Mouse (Mus musculus) liver, embryonic 14 days (tissue): ENCODE results near the gene Pold4. TPM values are rescaled to one million over a fixed set of nuclear protein-coding genes. Genes with fewer than 3 reads are reported as not detected.

Experiments used
- polyA plus RNA-seq: library from polyadenylated mRNA; depleted of rRNA; stranded (reverse); fragments of >200 nt; gene quantifications from 2 replicates; pipeline ENCODE4 v1.2.3, GENCODE M21; 2012; rRNA removed

Gene Pold4
- 12.3 and 14.6 TPM in 2 replicates for polyA plus RNA-seq

DNA sequence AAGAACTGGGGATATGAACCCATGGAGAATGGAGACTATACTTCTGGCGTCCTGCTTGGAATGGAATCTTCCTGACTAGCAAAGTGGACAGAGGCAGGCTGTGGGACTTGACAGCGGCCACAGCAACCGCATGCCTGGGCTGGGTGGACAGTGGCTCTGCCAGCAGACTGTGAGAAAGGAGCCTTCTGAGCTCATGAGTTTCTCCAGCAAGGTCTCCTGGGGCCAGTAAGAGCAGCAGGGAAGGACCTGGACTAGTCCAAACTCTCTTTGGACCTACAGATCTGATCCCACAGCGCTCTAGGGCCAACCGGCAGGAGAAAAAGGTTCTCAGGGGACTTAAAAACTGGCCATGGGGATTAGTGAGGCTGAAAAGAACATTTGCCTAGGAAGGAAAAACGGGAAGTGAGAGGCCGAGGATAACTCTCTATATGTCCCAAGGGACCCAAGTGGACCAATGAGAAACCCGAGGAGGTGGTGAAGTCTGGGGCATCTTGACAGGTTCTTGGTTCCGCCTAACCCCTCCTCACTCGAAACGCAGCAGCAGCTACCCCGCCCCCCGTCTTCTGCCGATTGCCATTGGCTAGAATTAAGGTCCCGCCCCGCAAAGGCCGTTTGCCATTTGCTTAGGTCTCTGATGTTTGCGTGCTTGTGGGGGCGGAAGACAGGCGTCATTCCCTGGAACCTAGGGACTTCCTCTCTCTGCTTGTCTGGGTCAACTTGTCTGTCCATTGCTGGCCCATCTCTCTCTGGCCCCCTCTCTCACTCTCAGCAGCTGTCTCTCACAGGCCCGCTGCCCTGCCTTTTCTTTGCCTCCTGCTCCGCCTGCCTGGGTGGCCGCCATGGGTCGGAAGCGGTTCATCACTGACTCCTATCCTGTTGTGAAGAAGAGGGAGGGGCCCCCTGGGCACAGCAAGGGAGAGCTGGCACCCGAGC is at the start of gene Pold4:
Pold4 (plus strand) TSS at position 647 of the 933 bp plus-strand sequence.

DNA sequence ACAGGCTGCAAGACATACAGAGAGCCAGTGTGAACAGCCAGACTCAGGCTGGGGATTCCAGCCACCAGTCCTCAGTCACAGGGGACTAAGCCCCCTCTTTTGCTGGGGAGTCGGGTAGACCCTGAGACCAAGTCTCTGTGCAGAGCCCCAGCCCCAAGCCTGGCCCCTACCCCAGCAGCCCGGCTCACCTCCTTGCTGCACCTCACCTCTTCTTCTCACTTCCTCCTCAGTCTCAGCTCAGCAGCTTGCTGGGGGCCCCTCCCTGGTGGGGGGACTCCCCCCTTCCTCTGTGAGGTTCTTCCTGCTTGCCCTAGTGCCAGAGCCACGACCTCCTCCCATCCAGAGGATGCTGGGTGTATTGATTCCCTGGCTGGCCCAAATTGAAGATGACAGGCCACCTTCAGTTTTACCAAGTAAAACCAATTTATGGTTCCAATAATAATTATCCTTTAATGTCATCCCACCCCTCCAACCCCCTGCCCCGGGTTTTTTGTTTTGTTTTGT is 40.8 kb upstream of the Pold4 start, which contains the start of gene Tbc1d10c:
Tbc1d10c (minus strand) TSS at position 454 of the 504 bp plus-strand sequence.

DNA sequence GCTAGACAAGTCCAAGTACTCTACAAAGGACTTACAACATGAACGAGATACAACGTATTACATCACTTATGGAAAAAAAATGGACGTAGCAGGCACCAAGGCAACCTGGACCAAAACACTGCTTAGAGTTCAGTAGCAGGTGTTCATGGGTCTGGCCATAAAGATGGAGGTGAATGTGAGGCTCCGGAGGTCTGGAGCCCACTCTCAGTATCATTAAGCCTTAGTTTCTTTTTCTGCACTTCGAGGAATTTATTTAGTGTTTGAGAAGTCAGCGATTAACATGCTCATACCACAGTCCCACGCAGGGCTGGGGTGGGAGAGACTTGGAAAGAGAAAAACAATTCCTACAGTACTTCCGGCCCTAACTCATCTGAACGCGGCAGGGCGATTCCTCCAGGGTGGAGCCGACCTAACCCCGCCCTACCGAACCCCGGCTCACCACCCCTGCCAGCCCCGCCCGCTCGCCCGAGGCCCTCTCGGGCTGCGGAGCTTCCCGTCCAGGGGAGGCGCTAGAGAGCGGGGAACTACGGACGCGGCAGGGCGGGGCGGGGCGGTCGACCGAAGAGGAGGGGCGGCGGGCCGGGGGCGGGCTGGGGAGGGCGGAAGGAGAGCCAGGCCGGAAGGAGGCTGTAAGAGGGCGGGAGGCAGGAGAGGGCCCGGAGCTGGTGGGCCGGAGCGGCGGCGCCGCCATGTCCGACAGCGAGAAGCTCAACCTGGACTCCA is 40.0 kb upstream of the Pold4 start, which contains the start of gene Ppp1ca:
Ppp1ca (plus strand) TSS at position 538 of the 723 bp plus-strand sequence.

DNA sequence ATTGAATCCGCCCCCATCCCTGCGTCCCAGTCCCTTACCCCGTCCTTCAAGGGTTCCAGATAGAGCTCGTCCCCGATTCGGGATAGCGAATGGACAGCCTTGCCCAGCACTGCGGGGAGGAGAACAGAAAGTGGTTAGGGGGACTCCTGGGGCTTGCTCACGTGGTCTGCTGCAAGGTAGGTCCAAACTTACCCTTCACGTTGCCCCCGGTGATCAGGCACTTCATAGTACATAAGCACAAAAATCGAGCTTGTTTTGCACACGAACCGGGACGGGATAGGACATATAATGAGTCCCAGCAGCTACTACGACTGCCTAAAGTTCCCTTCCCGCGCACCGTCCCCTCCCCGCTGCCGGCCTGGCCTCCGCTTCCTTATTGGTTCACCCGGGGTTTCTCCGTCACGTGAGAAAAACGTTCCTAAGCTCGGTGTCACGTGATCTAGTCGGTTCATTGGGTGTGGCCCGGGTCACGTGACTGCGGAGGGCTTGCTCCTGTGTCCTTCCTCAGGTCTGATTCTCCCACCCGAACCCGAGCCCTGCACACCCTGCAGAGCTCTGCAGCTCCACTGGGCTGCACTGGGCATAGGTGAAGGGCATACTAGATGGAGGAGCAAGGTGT is 30.3 kb upstream of the Pold4 start, which contains the start of gene Rad9a:
Rad9a (minus strand) TSS at position 372 of the 619 bp plus-strand sequence.

DNA sequence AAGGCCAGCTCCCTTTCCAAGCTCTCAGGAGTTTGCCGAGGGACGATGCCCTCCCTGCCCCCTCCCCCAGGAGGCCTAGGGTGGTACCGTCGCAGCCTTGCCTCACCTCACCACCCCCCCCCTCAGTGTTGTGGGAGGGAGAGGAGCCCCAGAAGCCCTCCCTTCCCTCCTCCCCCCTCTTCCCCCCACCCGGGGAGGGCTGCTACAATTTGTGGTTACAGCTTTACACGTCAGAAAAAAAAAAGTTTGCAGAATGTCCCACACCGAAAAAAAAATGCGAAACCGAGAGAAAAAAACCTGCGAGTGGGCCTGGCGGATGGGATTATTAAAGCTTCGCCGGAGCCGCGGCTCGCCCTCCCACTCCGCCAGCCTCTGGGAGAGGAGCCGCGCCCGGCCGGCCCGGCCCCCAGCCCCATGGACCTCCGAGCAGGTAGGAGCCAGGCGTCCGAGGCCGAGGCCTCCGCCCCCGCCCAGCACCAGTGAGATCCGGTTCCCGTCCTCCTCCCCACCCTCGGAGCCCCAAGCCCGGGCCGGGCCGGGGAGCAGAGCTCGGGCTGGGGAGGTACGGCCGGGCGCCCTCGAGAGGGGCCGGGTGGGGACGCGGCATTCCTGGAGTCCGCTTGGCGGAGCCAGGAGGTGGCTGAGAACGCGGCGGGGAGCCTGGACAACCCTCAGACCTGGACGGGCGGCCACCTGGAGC is 17.5 kb upstream of the Pold4 start, which contains the start of the genes Clcf1 and AC109138.7:
Clcf1 (plus strand) TSS at position 168 of the 700 bp plus-strand sequence.
AC109138.7 (plus strand) TSS at position 287 of the 700 bp plus-strand sequence.

DNA sequence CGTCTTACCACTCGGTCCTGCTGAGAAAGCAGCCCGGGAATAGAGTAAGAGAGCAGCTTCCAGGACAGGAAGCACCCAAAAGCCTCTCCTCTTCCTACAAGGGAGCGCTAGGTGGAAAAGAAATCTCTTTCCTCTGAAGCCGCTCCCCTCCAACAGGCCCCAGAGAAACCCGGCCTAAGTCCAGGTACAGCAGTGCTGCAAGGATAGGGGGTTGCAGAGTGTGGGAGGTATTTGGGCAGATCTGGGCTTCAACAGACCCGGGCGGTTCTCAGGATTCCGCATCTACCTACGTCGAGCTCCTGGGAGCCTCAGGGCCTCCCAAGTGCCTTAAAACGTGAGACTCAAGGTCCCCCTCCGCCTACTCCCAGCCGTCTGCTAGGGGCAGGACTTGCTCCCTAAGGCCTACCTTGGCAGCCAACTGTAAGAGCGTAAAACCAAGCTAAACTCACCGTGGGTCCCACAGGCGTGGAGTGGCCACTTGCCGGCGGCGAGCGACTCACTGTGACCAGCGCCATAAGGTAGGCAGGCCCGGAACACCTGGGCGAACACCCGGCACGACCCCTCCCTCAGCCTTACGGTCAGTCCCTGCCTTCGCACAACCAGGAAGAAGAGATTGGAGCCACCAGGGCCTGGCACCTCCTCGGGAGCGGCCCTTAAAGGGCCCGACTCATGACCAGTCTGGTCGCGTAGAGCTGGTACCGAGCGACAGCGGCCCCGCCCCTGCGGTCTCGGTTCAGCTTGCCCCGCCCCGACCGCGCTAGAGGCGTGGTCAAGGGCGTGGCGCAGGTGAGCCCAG is 37.1 kb downstream of the Pold4 start, which contains the start of gene Ssh3:
Ssh3 (minus strand) TSS at position 615 of the 796 bp plus-strand sequence.

DNA sequence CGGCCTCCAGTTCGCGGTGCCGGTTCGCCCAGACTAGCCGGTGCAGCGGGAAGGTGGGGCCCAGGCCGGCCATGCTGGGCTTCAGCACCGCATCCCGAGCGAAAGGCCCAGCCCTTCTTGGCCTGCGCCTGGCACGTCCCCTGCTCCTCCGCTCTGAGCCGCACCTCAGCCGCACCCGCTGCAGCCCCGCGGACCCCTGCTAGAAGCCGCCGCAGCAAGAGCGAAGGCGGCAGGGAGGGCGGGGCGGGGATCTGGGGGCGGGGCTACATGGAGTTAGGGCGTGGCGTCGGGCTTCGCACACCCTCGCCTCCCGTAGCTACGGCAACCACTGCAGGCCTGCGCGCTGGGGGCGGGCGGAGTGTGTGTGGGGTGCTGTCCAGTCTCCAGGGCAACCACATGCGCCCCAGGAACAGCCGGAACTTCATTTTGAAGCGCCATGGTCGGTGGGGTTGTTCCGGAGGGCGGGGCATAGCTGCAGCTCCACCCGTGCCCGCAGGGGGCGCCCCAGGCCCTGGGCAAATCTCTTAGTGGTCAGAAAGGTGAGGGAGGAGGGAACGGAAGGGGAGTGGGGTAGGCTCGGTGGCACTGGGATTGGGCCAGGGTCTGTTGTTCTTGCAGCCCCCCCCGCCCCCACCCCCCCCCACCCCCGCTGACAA is 51.3 kb downstream of the Pold4 start, which contains the start of gene Ankrd13d:
Ankrd13d (minus strand) TSS at position 240 of the 656 bp plus-strand sequence.

Other genes with a start within 250 kb of the Pold4 start
- gene Acy3, start 245.3 kb upstream of the Pold4 start, polyA plus RNA-seq, result 8.6 and 11.4 TPM in 2 replicates
- gene Tbx10, start 239.1 kb upstream of the Pold4 start, polyA plus RNA-seq, result 0.29 and 0.55 TPM in 2 replicates
- gene Nudt8, start 231.3 kb upstream of the Pold4 start, polyA plus RNA-seq, result 2.0 and 3.6 TPM in 2 replicates
- 0.59 and 0.60 TPM in 2 replicates for gene Gm49405, start 231.3 kb upstream of the Pold4 start, polyA plus RNA-seq
- 1.4 and 1.5 TPM in 2 replicates for gene Doc2g, start 228.6 kb upstream of the Pold4 start, polyA plus RNA-seq
- gene Ndufv1, start 219.1 kb upstream of the Pold4 start, polyA plus RNA-seq, result 79.3 and 86.8 TPM in 2 replicates
- 225 and 279 TPM in 2 replicates for gene Gstp1, start 193.9 kb upstream of the Pold4 start, polyA plus RNA-seq
- 6.6 and 8.4 TPM in 2 replicates for gene Gstp2, start 185.9 kb upstream of the Pold4 start, polyA plus RNA-seq
- 54.9 and 71.8 TPM in 2 replicates for gene Gstp3, start 172.3 kb upstream of the Pold4 start, polyA plus RNA-seq
- 0.23 and 0.25 TPM in 2 replicates for gene Cabp2, start 150.3 kb upstream of the Pold4 start, polyA plus RNA-seq
- 46.8 and 54.8 TPM in 2 replicates for gene Cdk2ap2, start 134.7 kb upstream of the Pold4 start, polyA plus RNA-seq
- 5.4 and 6.1 TPM in 2 replicates for gene Pitpnm1, start 131.9 kb upstream of the Pold4 start, polyA plus RNA-seq
- gene Aip, start 106.0 kb upstream of the Pold4 start, polyA plus RNA-seq, result 36.6 and 38.9 TPM in 2 replicates
- not detected in 2 replicates for gene Gpr152, start 92.1 kb upstream of the Pold4 start, polyA plus RNA-seq
- gene Cabp4, start 87.9 kb upstream of the Pold4 start, polyA plus RNA-seq, result 0.08 and 0.10 TPM in 2 replicates
- 50.4 and 60.2 TPM in 2 replicates for gene Coro1b, start 83.3 kb upstream of the Pold4 start, polyA plus RNA-seq
- gene Ptprcap, start 78.3 kb upstream of the Pold4 start, polyA plus RNA-seq, result 12.2 and 12.5 TPM in 2 replicates
- 16.1 and 20.9 TPM in 2 replicates for gene Rps6kb2, start 68.5 kb upstream of the Pold4 start, polyA plus RNA-seq
- gene Carns1, start 56.4 kb upstream of the Pold4 start, polyA plus RNA-seq, result 0.32 and 0.41 TPM in 2 replicates
- 2.6 and 3.0 TPM in 2 replicates for gene Tbc1d10c, start 40.6 kb upstream of the Pold4 start, polyA plus RNA-seq
- 200 and 246 TPM in 2 replicates for gene Ppp1ca, start 39.8 kb upstream of the Pold4 start, polyA plus RNA-seq
- gene Rad9a, start 30.2 kb upstream of the Pold4 start, polyA plus RNA-seq, result 18.8 and 20.8 TPM in 2 replicates
- gene Clcf1, start 17.7 kb upstream of the Pold4 start, polyA plus RNA-seq, result 0.97 and 1.0 TPM in 2 replicates
- gene AC109138.7, start 17.5 kb upstream of the Pold4 start, polyA plus RNA-seq, result not detected in 2 replicates
- gene Ssh3, start 37.3 kb downstream of the Pold4 start, polyA plus RNA-seq, result 2.1 and 2.8 TPM in 2 replicates
- 0.88 and 1.0 TPM in 2 replicates for gene Ankrd13d, start 51.2 kb downstream of the Pold4 start, polyA plus RNA-seq
- gene Grk2, start 74.3 kb downstream of the Pold4 start, polyA plus RNA-seq, result 28.2 and 29.9 TPM in 2 replicates
- 16.2 and 19.1 TPM in 2 replicates for gene Kdm2a, start 166.4 kb downstream of the Pold4 start, polyA plus RNA-seq
- 3.9 and 4.1 TPM in 2 replicates for gene Rhod, start 207.5 kb downstream of the Pold4 start, polyA plus RNA-seq
- gene Syt12, start 245.5 kb downstream of the Pold4 start, polyA plus RNA-seq, result 0.12 and 0.22 TPM in 2 replicates